Mouse (Mus musculus) heart, postnatal 0 days (tissue): ENCODE data around the gene Sec14l2.

Experiments used
- CTCF ChIP-seq: IDR thresholded peaks from 2 replicates; pipeline ENCODE4 v1.5.1; 2016; ENCODE audit warnings: antibody characterized with exemption, control low read depth, low read depth
- EP300 ChIP-seq: IDR thresholded peaks from 2 replicates; pipeline ENCODE4 v1.6.1; 2016; ENCODE audit warnings: antibody characterized with exemption, low read depth

GRCm38 (mm10) chr11:4118081-4118921, 4.9 kb downstream of the Sec14l2 start:
- TF ChIP-seq CTCF (no peak), EP300 (no peak)
